Mouse (Mus musculus): Measurements from ENCODE around the gene Tle6. TPM values are rescaled to one million over a fixed set of nuclear protein-coding genes. Genes with fewer than 3 reads are reported as not detected.

Gene Tle6
- polyA plus RNA-seq, 1 experiment from 2014 or later: 9.9 TPM

GRCm38 (mm10) chr10:81579967-81580366 lies 20.9 kb downstream of the Tle6 start:
- ATAC-seq (ENCODE audit: insufficient number of reproducible peaks, low FRiP score, low TSS enrichment, low read depth): no peak
- WGBS: 60% methylated on average over 4 of the region's 4 CpGs
- Histone ChIP-seq H3K27me3 (peaks cover 6% of the 10 kb centered on the region; the same call in 1 of the 2 replicates), H3K4me3 (no peak overlapping the region), H3K4me1 (peaks cover 43% of the 10 kb centered on the region), H3K9me3 (no peaks in the 10 kb centered on the region), H3K4me2 (no peak overlapping the region), H3K9ac (no peak overlapping the region), H3K27ac (no peak overlapping the region), H3K36me3 (peaks cover 29% of the 10 kb centered on the region)

- ATAC-seq (ENCODE audit: insufficient number of reproducible peaks, low FRiP score, low TSS enrichment, low read depth): no peak
- peaks cover 6% of the 10 kb centered on the region for H3K36me3 ChIP-seq
- H3K4me2 ChIP-seq: peak overlapping the region; percentile 74
- H3K9ac ChIP-seq: peak overlapping the region; percentile 54
- H3K4me3 ChIP-seq: peak overlapping the region; percentile 62
- peak overlapping the region; percentile 71 for H3K27ac ChIP-seq
- H3K9me3 ChIP-seq: no peaks in the 10 kb centered on the region
- 5% methylated on average over 6 of the region's 6 CpGs for WGBS
- H3K4me1 ChIP-seq: peaks cover 58% of the 10 kb centered on the region
- H3K27me3 ChIP-seq: peaks cover 18% of the 10 kb centered on the region; the same call in 1 of the 2 replicates
Measured at GRCm38 (mm10) chr10:81575695-81576094, 25.2 kb downstream of the Tle6 start.

DNA sequence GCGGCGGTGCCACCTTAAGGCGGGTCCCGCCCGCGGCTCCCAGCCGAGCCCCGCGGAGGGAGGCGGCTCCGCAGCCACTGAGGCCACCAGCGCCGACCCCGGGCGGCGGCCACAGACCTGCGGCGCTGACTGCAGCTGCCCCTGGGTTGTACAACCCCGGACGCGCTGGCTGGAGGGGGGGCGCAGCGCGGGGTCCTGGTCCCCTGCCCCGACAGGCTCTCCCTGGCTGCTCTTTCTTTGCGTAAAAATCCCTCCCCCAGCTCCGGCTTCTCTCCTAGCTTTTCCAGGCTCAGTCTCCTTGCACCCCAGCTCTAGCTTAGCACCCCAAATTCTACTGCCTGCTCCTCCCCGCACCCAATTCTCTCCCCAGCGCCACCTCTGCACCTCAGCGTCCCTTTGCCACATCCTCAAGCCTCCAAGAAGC lies 25.7 kb downstream of the Tle6 start:
- Histone ChIP-seq H3K9me3 (no peaks in the 10 kb centered on the region), H3K4me2 (peak overlapping the region; percentile 74), H3K36me3 (0 out of 2 replicates have a peak, but pooled peaks cover 1% of the 10 kb centered on the region), H3K4me3 (peak overlapping the region; percentile 62), H3K4me1 (peaks cover 58% of the 10 kb centered on the region), H3K9ac (peak overlapping the region; percentile 54), H3K27me3 (peaks cover 18% of the 10 kb centered on the region; the same call in 1 of the 2 replicates), H3K27ac (peak overlapping the region; percentile 71)
- ATAC-seq (ENCODE audit: insufficient number of reproducible peaks, low FRiP score, low TSS enrichment, low read depth): no peak
- 0% methylated on average over 30 of the region's 30 CpGs for WGBS

GRCm38 (mm10) chr10:81574081-81575056 lies 26.5 kb downstream of the Tle6 start, which contains the start of gene Tle2:
Gene Tle2, plus strand, starts transcription at chr10:81574561.
- Histone ChIP-seq H3K36me3 (no peaks in the 10 kb centered on the region), H3K27me3 (peaks cover 18% of the 10 kb centered on the region; the same call in 1 of the 2 replicates), H3K4me3 (peak within 1 kb of the TSS; percentile 62), H3K4me2 (peak within 1 kb of the TSS; percentile 74), H3K27ac (peak within 1 kb of the TSS; percentile 71), H3K9ac (peak within 1 kb of the TSS; percentile 54), H3K9me3 (no peaks in the 10 kb centered on the region), H3K4me1 (peaks cover 60% of the 10 kb centered on the region)
- no peak for ATAC-seq (ENCODE audit: insufficient number of reproducible peaks, low FRiP score, low TSS enrichment, low read depth)
- WGBS: 25% methylated on average over 10 of the region's 10 CpGs

- H3K27ac ChIP-seq: no peak overlapping the region
- 25% methylated on average over 9 of the region's 9 CpGs for WGBS
- peaks cover 18% of the 10 kb centered on the region; the same call in 1 of the 2 replicates for H3K27me3 ChIP-seq
Measured at GRCm38 (mm10) chr10:81572975-81573374, 27.9 kb downstream of the Tle6 start.

DNA sequence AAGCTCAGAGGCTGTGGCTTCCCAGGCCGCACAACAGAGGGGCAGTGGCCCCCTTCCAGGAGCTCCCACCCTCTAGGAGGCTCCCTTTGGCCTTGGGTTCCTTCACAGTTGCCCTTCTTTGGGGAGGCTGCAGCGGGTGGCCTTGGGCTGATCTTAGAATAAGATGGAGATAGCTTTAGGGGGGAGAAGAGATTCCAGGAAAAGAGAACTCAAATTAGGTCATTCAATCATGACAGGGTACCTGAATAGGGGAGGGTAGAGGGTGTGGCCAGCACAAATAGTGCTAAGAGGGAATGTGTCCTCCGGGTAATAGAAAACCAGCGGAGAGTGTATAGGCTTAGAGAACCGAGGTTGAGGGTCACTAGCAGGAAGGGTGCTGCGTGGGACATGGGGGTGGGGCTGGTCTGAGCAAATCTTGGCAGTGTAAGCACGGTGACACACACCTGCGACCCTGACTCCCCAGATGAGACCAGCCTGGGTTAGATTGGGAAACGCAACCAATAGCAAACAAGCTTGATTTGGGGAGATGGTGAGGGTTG lies 28.7 kb downstream of the Tle6 start:
- peak overlapping the region; percentile 24 for H3K4me3 ChIP-seq
- H3K9me3 ChIP-seq: no peaks in the 10 kb centered on the region
- peak overlapping the region; percentile 78 for H3K4me2 ChIP-seq
- H3K27me3 ChIP-seq: peaks cover 15% of the 10 kb centered on the region; the same call in 1 of the 2 replicates
- peak overlapping the region; percentile 82 for H3K27ac ChIP-seq
- no peak overlapping the region for H3K9ac ChIP-seq
- H3K4me1 ChIP-seq: peaks cover 72% of the 10 kb centered on the region
- ATAC-seq (ENCODE audit: insufficient number of reproducible peaks, low FRiP score, low TSS enrichment, low read depth): no peak
- H3K36me3 ChIP-seq: 0 out of 2 replicates have a peak, but pooled peaks cover under 1% of the 10 kb centered on the region
- WGBS: 8% methylated on average over 9 of the region's 9 CpGs

More at GRCm38 (mm10) chr10:81572975-81573374, 27.9 kb downstream of the Tle6 start:
- Histone ChIP-seq H3K36me3 (no peaks in the 10 kb centered on the region), H3K4me2 (no peak overlapping the region), H3K9me3 (no peaks in the 10 kb centered on the region), H3K4me3 (no peak overlapping the region), H3K9ac (no peak overlapping the region), H3K4me1 (peaks cover 72% of the 10 kb centered on the region)
- no peak for ATAC-seq (ENCODE audit: insufficient number of reproducible peaks, low FRiP score, low TSS enrichment, low read depth)

GRCm38 (mm10) chr10:81571501-81571876 lies 29.4 kb downstream of the Tle6 start:
- under 1% methylated on average over 18 of the region's 18 CpGs for WGBS
- Histone ChIP-seq H3K36me3 (0 out of 2 replicates have a peak, but pooled peaks cover 7% of the 10 kb centered on the region), H3K9ac (0 out of 2 replicates have a peak overlapping the region, but pooled peaks have one; percentile 5), H3K4me1 (peaks cover 70% of the 10 kb centered on the region), H3K9me3 (no peaks in the 10 kb centered on the region), H3K27me3 (peaks cover 12% of the 10 kb centered on the region; the same call in 1 of the 2 replicates), H3K27ac (peak overlapping the region; percentile 93), H3K4me2 (peak overlapping the region; percentile 78), H3K4me3 (peak overlapping the region; percentile 44)
- ATAC-seq (ENCODE audit: insufficient number of reproducible peaks, low FRiP score, low TSS enrichment, low read depth): peak; percentile 93

GRCm38 (mm10) chr10:81570831-81571500 lies 29.9 kb downstream of the Tle6 start:
- H3K4me3 ChIP-seq: peak overlapping the region; percentile 44
- peak overlapping the region; percentile 5; the same call in 1 of the 2 replicates for H3K9ac ChIP-seq
- peaks cover 12% of the 10 kb centered on the region; the same call in 1 of the 2 replicates for H3K27me3 ChIP-seq
- WGBS: under 1% methylated on average over 34 of the region's 34 CpGs
- peaks cover 12% of the 10 kb centered on the region for H3K36me3 ChIP-seq
- H3K9me3 ChIP-seq: no peaks in the 10 kb centered on the region
- H3K27ac ChIP-seq: peak overlapping the region; percentile 93
- H3K4me1 ChIP-seq: peaks cover 67% of the 10 kb centered on the region
- peak; percentile 48 for ATAC-seq (ENCODE audit: insufficient number of reproducible peaks, low FRiP score, low TSS enrichment, low read depth)
- peak overlapping the region; percentile 78 for H3K4me2 ChIP-seq

- 7% methylated on average over 9 of the region's 11 CpGs for WGBS
- ATAC-seq (ENCODE audit: insufficient number of reproducible peaks, low FRiP score, low TSS enrichment, low read depth): peak; percentile 7; the same call in 1 of the 2 replicates
Measured at GRCm38 (mm10) chr10:81570238-81570800, 30.6 kb downstream of the Tle6 start.

GRCm38 (mm10) chr10:81569507-81570237 lies 31.2 kb downstream of the Tle6 start:
- Histone ChIP-seq H3K4me3 (no peak overlapping the region), H3K4me2 (no peak overlapping the region)

More at GRCm38 (mm10) chr10:81570238-81570800, 30.6 kb downstream of the Tle6 start:
- H3K9me3 ChIP-seq: no peaks in the 10 kb centered on the region
- peak overlapping the region; percentile 93 for H3K27ac ChIP-seq
- H3K4me3 ChIP-seq: peak overlapping the region; percentile 44
- H3K27me3 ChIP-seq: peaks cover 12% of the 10 kb centered on the region; the same call in 1 of the 2 replicates
- peaks cover 66% of the 10 kb centered on the region for H3K4me1 ChIP-seq
- H3K9ac ChIP-seq: no peak overlapping the region; the same call in 1 of the 2 replicates
- peak overlapping the region; percentile 78 for H3K4me2 ChIP-seq
- peaks cover 18% of the 10 kb centered on the region for H3K36me3 ChIP-seq

More at GRCm38 (mm10) chr10:81569507-81570237, 31.2 kb downstream of the Tle6 start:
- no peak overlapping the region for H3K9ac ChIP-seq
- peaks cover 68% of the 10 kb centered on the region for H3K4me1 ChIP-seq
- H3K9me3 ChIP-seq: no peaks in the 10 kb centered on the region
- H3K27me3 ChIP-seq: peaks cover 12% of the 10 kb centered on the region; the same call in 1 of the 2 replicates
- peak overlapping the region; percentile 93 for H3K27ac ChIP-seq
- H3K36me3 ChIP-seq: peaks cover 25% of the 10 kb centered on the region
- 53% methylated on average over 9 of the region's 9 CpGs for WGBS
- ATAC-seq (ENCODE audit: insufficient number of reproducible peaks, low FRiP score, low TSS enrichment, low read depth): no peak
